Mouse (Mus musculus): ENCODE results near the gene Ap1g2.

Gene Ap1g2

DNA sequence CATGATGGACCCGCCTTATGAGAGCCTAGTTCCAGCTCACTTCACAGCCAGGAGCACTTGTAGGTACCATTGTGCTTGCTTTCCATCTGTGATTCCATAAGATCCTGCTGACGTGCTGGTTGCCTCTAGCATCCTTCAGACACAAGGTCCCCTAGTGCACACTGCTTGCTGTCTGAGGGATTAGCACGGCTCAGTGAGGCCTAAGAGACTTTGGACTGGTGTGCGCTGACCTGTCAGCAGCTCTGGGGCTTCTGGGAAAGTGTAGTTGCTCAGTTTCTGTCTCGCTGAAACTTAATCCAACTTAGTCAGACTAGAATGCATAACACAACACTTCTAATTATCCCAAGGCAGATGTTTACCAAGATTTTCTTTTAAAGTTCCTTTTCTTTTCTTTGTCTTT is 46.5 kb downstream of the Ap1g2 start:
- no peak for DNase-seq (ENCODE audit: low spot score in 2 of 2)

DNA sequence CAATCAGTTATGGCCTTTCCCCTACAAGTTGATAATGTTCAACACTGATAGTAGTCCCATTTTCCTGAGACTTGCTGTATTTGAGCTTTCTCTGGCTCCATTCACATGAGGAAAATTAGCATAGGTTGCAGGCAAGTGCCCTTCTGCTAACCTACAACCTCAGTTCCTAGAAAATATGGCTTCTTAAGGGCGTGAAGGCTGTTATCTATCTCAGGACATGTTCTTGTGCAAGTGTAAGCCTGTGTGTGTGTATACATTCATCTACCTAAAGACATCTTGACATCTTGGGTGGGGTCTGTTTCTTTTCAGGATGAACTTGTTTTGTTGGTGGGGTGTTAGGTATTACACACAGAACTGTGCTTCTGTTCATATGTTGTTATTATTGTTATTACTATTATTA is 47.4 kb downstream of the Ap1g2 start:
- DNase-seq (ENCODE audit: low spot score in 2 of 2): no peak

GRCm38 (mm10) chr14:55055167-55055834 is 51.1 kb downstream of the Ap1g2 start:
- no peak for DNase-seq (ENCODE audit: low spot score in 2 of 2)

GRCm38 (mm10) chr14:55054191-55054749 is 52.1 kb downstream of the Ap1g2 start:
- no peak for DNase-seq (ENCODE audit: low spot score in 2 of 2)

- DNase-seq (ENCODE audit: low spot score in 2 of 2): no peak
Observed at GRCm38 (mm10) chr14:55053708-55054190, 52.6 kb downstream of the Ap1g2 start.

GRCm38 (mm10) chr14:55053050-55053449 is 53.3 kb downstream of the Ap1g2 start:
- DNase-seq (ENCODE audit: low spot score in 2 of 2): no peak

DNA sequence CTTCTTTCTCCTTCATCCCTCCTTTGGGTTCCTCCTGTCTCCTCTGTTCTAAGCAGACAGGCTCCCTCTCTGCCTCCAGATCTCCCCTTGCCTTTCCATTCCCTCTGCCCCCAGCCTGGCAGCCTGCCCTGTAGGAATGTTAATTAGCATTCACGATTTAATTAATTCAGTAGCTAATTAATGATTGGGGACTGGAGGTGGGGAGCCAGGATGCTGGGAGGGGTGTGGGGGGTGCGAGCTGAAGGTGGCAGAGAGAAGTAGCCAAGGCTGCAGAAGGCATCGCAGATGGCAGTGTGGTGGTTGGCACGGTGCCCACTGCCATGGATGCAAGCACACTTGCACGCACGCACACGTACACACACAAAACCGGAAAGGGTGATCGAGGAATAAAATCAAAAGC is 53.9 kb downstream of the Ap1g2 start:
- DNase-seq (ENCODE audit: low spot score in 2 of 2): no peak

All from thymus, postnatal 10 days (tissue).